Mouse (Mus musculus): ENCODE measurements at regions not wholly inside any gene's neighbourhood (a gene's known extent, or its start where the extent isn't known, plus 50 kb on each side); places are given as distances from the start of the nearest gene placed in this dataset.

DNA sequence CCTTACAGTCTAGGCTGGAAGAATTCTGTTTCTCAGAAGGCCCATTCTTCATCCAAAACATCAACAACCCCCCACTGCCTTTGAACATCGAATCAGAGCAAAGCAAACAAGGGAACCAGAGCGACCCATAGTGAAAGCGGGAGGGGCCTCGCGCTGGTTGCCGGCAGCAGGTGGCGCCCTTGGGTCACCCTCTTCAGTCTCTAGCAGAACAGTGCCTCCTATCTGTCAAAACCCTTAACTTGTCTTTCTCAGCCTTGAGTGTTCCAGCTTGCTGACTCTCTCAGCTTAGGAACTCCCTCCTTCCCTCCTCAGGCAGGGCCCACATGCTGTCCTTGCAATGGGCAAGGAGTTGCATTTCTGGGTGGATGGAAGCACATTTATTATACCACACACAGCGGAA is 53.9 kb upstream of the Fam180a start:
- H3K4me3 ChIP-seq, result no peak overlapping the region
- TF ChIP-seq CTCF (IDR thresholded peaks at IDR 0.05) (peak; percentile 97), POLR2A (IDR thresholded peaks at IDR 0.05; ENCODE audit: insufficient read depth, low read depth, low read length) (no peak), EP300 (IDR thresholded peaks at IDR 0.05; ENCODE audit: insufficient read depth, low read depth, low read length) (peak; percentile 75; the same call in 1 of the 2 replicates)
- no peaks in the 10 kb centered on the region for H3K36me3 ChIP-seq (ENCODE audit: control insufficient read depth, insufficient read depth, low read length)
- 0 out of 2 replicates have a peak, but pooled peaks cover 1% of the 10 kb centered on the region for H3K4me1 ChIP-seq (ENCODE audit: control insufficient read depth, insufficient read depth, low read length)
- whole genome bisulfite sequencing, result 13% methylated on average over 8 of the region's 8 CpGs
- no peaks in the 10 kb centered on the region for H3K79me2 ChIP-seq (replicated peaks; ENCODE audit: control insufficient read depth, insufficient read depth, low read length)
- peak; percentile 80 to 81 for DNase-seq
- H3K9ac ChIP-seq (ENCODE audit: low read depth, low read length), result no peak overlapping the region
- no peaks in the 10 kb centered on the region for H3K27me3 ChIP-seq (ENCODE audit: control insufficient read depth, insufficient read depth, low read length)
- H3K27ac ChIP-seq, result no peak overlapping the region
- intact Hi-C loops (cut with DNase I), result loop anchor here (10.0 kb wide), 4 partner anchors 865 to 1665 kb away; partner anchors contain the start of gene Chrm2

DNA sequence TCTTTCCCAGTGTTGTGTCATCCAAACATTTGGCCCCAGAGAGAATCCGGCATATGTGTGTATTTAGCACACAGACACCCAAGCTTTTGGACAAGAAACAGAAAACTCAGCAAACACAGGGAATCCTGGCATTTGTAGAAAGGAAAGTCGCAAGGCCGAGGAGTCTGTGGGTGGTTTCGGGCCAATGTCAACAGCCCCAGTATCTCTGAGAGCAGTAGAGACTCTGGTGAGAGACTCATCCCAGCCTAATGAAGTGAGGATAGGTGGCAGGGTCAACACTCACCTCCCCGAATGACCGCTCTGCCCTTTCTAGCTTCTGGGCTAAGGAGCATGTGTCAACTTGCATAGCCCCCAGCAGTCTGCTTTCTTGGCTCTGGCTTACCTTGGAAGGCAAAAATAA is 52.9 kb upstream of the Fam180a start:
- no peak for DNase-seq
- H3K4me3 ChIP-seq, result no peak overlapping the region
- no peaks in the 10 kb centered on the region for H3K79me2 ChIP-seq (replicated peaks; ENCODE audit: control insufficient read depth, insufficient read depth, low read length)
- no peak overlapping the region for H3K27ac ChIP-seq
- H3K27me3 ChIP-seq (ENCODE audit: control insufficient read depth, insufficient read depth, low read length), result no peaks in the 10 kb centered on the region
- 79% methylated on average over 6 of the region's 6 CpGs for WGBS
- H3K36me3 ChIP-seq (ENCODE audit: control insufficient read depth, insufficient read depth, low read length), result no peaks in the 10 kb centered on the region
- TF ChIP-seq POLR2A (IDR thresholded peaks at IDR 0.05; ENCODE audit: insufficient read depth, low read depth, low read length) (no peak), CTCF (IDR thresholded peaks at IDR 0.05) (no peak), EP300 (IDR thresholded peaks at IDR 0.05; ENCODE audit: insufficient read depth, low read depth, low read length) (no peak)
- H3K9ac ChIP-seq (ENCODE audit: low read depth, low read length), result no peak overlapping the region
- intact Hi-C loops (cut with DNase I), result no loop called here
- H3K4me1 ChIP-seq (ENCODE audit: control insufficient read depth, insufficient read depth, low read length), result 0 out of 2 replicates have a peak, but pooled peaks cover 1% of the 10 kb centered on the region

DNA sequence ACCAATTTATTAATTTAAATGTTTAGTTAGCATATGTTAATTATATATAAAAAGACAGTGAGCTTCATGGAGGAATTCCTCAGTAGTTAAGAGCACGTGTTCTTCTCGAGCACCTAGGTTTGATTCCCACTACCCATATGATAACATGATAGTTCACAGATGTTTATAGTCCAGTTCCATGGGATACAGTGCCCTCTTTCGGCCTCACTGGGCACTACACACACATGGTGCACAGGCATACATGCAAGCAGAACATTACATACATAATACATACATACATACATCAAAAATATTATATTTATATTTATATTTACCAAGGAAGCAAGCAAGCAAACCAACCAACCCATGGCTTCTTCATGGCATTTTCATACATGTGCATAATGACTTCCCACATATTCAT is 51.6 kb upstream of the Fam180a start:
- intact Hi-C loops (cut with DNase I), result no loop called here
- H3K9ac ChIP-seq (ENCODE audit: low read depth, low read length), result no peak overlapping the region
- H3K4me3 ChIP-seq, result no peak overlapping the region
- DNase-seq, result no peak
- H3K79me2 ChIP-seq (replicated peaks; ENCODE audit: control insufficient read depth, insufficient read depth, low read length), result no peaks in the 10 kb centered on the region
- H3K4me1 ChIP-seq (ENCODE audit: control insufficient read depth, insufficient read depth, low read length), result 0 out of 2 replicates have a peak, but pooled peaks cover 1% of the 10 kb centered on the region
- TF ChIP-seq POLR2A (IDR thresholded peaks at IDR 0.05; ENCODE audit: insufficient read depth, low read depth, low read length) (no peak), CTCF (IDR thresholded peaks at IDR 0.05) (peak; percentile 14; the same call in 1 of the 2 replicates)
- no peaks in the 10 kb centered on the region for H3K27me3 ChIP-seq (ENCODE audit: control insufficient read depth, insufficient read depth, low read length)
- H3K27ac ChIP-seq, result no peak overlapping the region
- H3K36me3 ChIP-seq (ENCODE audit: control insufficient read depth, insufficient read depth, low read length), result no peaks in the 10 kb centered on the region
- 90% methylated on average over 3 of the region's 3 CpGs for WGBS

DNA sequence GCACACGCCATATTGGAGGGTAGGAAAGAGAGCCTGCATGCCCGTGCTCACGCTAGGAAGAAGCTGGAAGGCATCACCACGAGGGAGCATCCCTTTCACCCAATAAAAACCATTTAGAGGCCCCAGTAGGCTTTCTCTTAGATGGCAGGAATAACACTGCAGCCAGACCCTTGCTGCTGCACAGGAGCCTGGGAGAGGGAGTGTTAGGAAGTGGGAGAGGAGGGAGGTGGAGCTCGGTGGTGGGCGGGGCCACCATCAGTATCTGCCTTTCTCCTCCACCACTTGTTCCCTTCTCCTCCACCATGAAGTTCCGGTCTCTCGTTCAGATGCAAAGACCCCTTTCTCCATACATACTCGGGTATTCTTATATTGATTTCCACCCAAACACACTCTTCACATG is 50.6 kb upstream of the Fam180a start:
- intact Hi-C loops (cut with DNase I), result no loop called here
- 71% methylated on average over 9 of the region's 9 CpGs for WGBS

More for the DNA sequence above, 50.6 kb upstream of the Fam180a start:
- Histone ChIP-seq H3K36me3 (ENCODE audit: control insufficient read depth, insufficient read depth, low read length) (no peaks in the 10 kb centered on the region), H3K27me3 (ENCODE audit: control insufficient read depth, insufficient read depth, low read length) (no peaks in the 10 kb centered on the region), H3K27ac (no peak overlapping the region), H3K4me3 (no peak overlapping the region), H3K9ac (ENCODE audit: low read depth, low read length) (no peak overlapping the region), H3K79me2 (replicated peaks; ENCODE audit: control insufficient read depth, insufficient read depth, low read length) (no peaks in the 10 kb centered on the region), H3K4me1 (ENCODE audit: control insufficient read depth, insufficient read depth, low read length) (0 out of 2 replicates have a peak, but pooled peaks cover 1% of the 10 kb centered on the region)
- no peak for TF ChIP-seq EP300 (IDR thresholded peaks at IDR 0.05; ENCODE audit: insufficient read depth, low read depth, low read length)
- no peak for TF ChIP-seq CTCF (IDR thresholded peaks at IDR 0.05)
- TF ChIP-seq POLR2A (IDR thresholded peaks at IDR 0.05; ENCODE audit: insufficient read depth, low read depth, low read length), result no peak
- DNase-seq, result no peak

Data from heart, adult 2 months (tissue).